Mouse (Mus musculus): ENCODE measurements around the gene Eif4a2. TPM values are rescaled to one million over a fixed set of nuclear protein-coding genes. Genes with fewer than 3 reads are reported as not detected.
A peak's percentile ranks its signal among the peaks of the same experiment; 100 is the strongest.

Eif4a2 gene
- polyA plus RNA-seq, 1 experiment from 2014 or later: 578 TPM

GRCm38 (mm10) chr16:23103841-23104240 is 3.4 kb upstream of the Eif4a2 start:
- no peak for TF ChIP-seq CTCF (IDR thresholded peaks at IDR 0.05)

GRCm38 (mm10) chr16:23106121-23106520 is 1.1 kb upstream of the Eif4a2 start:
- in situ Hi-C loops (cut with MboI; ENCODE audit: low pct_unique_long_range_greater_than_20kb): no loop called here
- CTCF ChIA-PET: no interaction called here
- no peak for ATAC-seq
- DNase-seq (ENCODE audit: low read depth, low spot score): no peak
- no peak for TF ChIP-seq CTCF (IDR thresholded peaks at IDR 0.05)
- POLR2A ChIA-PET: interaction anchor here (1.0 kb wide), 1 partner anchor 10 kb away, joined by 4 read pairs; no protein-coding TSS in a partner anchor
- H3K27me3 ChIP-seq: no peaks in the 10 kb centered on the region

More at GRCm38 (mm10) chr16:23103841-23104240, 3.4 kb upstream of the Eif4a2 start:
- no peak for DNase-seq (ENCODE audit: low read depth, low spot score)
- H3K27me3 ChIP-seq: no peaks in the 10 kb centered on the region
- ATAC-seq: no peak
- in situ Hi-C loops (cut with MboI; ENCODE audit: low pct_unique_long_range_greater_than_20kb): no loop called here
- POLR2A ChIA-PET: interaction anchor here (0.5 kb wide), 1 partner anchor 841 kb away, joined by 4 read pairs; no protein-coding TSS in a partner anchor
- CTCF ChIA-PET: interaction anchor here (1.1 kb wide), 1 partner anchor 16 kb away, joined by 3 read pairs; no protein-coding TSS in a partner anchor

- H3K27me3 ChIP-seq: no peaks in the 10 kb centered on the region
- in situ Hi-C loops (cut with MboI; ENCODE audit: low pct_unique_long_range_greater_than_20kb): no loop called here
- DNase-seq (ENCODE audit: low read depth, low spot score) (peak; percentile 33), ATAC-seq (peak; percentile 84)
- POLR2A ChIA-PET: interaction anchor here (1.2 to 3.9 kb wide), 3 partner anchors 8 to 164 kb away, joined by 3 to 21 read pairs (median 6); partner anchors contain the start of gene Rfc4
- CTCF ChIA-PET: no interaction called here
- no peak for TF ChIP-seq CTCF (IDR thresholded peaks at IDR 0.05)
These were observed 909 bp downstream of the Eif4a2 start for GRCm38 (mm10) chr16:23107946-23108759.

- no peak for TF ChIP-seq CTCF (IDR thresholded peaks at IDR 0.05)
- POLR2A ChIA-PET: interaction anchor here (1.2 to 3.9 kb wide), 2 partner anchors 18 to 163 kb away, joined by 3 to 21 read pairs; partner anchors contain the start of gene Rfc4
- in situ Hi-C loops (cut with MboI; ENCODE audit: low pct_unique_long_range_greater_than_20kb): no loop called here
These were observed 1.7 kb downstream of the Eif4a2 start for GRCm38 (mm10) chr16:23108943-23109342.

GRCm38 (mm10) chr16:23109350-23110280 is 2.4 kb downstream of the Eif4a2 start:
- no peak for ATAC-seq
- CTCF ChIA-PET: interaction anchor here (1.0 kb wide), 1 partner anchor 22 kb away, joined by 3 read pairs; no protein-coding TSS in a partner anchor
- H3K27me3 ChIP-seq: no peaks in the 10 kb centered on the region
- POLR2A ChIA-PET: interaction anchor here (0.6 to 3.9 kb wide), 3 partner anchors 18 to 47 kb away, joined by 3 to 21 read pairs (median 3); partner anchors contain the start of gene Rfc4
- TF ChIP-seq CTCF (IDR thresholded peaks at IDR 0.05): no peak
- no peak for DNase-seq (ENCODE audit: low read depth, low spot score)
- in situ Hi-C loops (cut with MboI; ENCODE audit: low pct_unique_long_range_greater_than_20kb): no loop called here

More at GRCm38 (mm10) chr16:23108943-23109342, 1.7 kb downstream of the Eif4a2 start:
- H3K27me3 ChIP-seq: no peaks in the 10 kb centered on the region
- ATAC-seq (no peak), DNase-seq (ENCODE audit: low read depth, low spot score) (no peak)
- CTCF ChIA-PET: interaction anchor here (1.0 kb wide), 1 partner anchor 23 kb away, joined by 3 read pairs; no protein-coding TSS in a partner anchor

- POLR2A ChIA-PET: no interaction called here
- TF ChIP-seq CTCF (IDR thresholded peaks at IDR 0.05): no peak
- CTCF ChIA-PET: no interaction called here
- in situ Hi-C loops (cut with MboI; ENCODE audit: low pct_unique_long_range_greater_than_20kb): no loop called here
- H3K27me3 ChIP-seq: no peaks in the 10 kb centered on the region
- DNase-seq (ENCODE audit: low read depth, low spot score) (no peak), ATAC-seq (no peak)
These were observed 5.1 kb downstream of the Eif4a2 start for GRCm38 (mm10) chr16:23112348-23112747.

GRCm38 (mm10) chr16:23112861-23113435 is 5.7 kb downstream of the Eif4a2 start:
- CTCF ChIA-PET: no interaction called here
- in situ Hi-C loops (cut with MboI; ENCODE audit: low pct_unique_long_range_greater_than_20kb): no loop called here
- TF ChIP-seq CTCF (IDR thresholded peaks at IDR 0.05): no peak
- DNase-seq (ENCODE audit: low read depth, low spot score): no peak
- ATAC-seq: no peak
- H3K27me3 ChIP-seq: no peaks in the 10 kb centered on the region
- POLR2A ChIA-PET: no interaction called here

GRCm38 (mm10) chr16:23113903-23114302 is 6.7 kb downstream of the Eif4a2 start:
- in situ Hi-C loops (cut with MboI; ENCODE audit: low pct_unique_long_range_greater_than_20kb): no loop called here

GRCm38 (mm10) chr16:23114339-23115171 is 7.3 kb downstream of the Eif4a2 start:
- CTCF ChIA-PET: no interaction called here
- no peak for DNase-seq (ENCODE audit: low read depth, low spot score)
- H3K27me3 ChIP-seq: no peaks in the 10 kb centered on the region
- no peak for TF ChIP-seq CTCF (IDR thresholded peaks at IDR 0.05)
- in situ Hi-C loops (cut with MboI; ENCODE audit: low pct_unique_long_range_greater_than_20kb): no loop called here
- ATAC-seq: peak; percentile 39
- POLR2A ChIA-PET: no interaction called here

More at GRCm38 (mm10) chr16:23113903-23114302, 6.7 kb downstream of the Eif4a2 start:
- ATAC-seq (no peak), DNase-seq (ENCODE audit: low read depth, low spot score) (no peak)
- ChIA-PET CTCF (no interaction called here), POLR2A (no interaction called here)
- H3K27me3 ChIP-seq: no peaks in the 10 kb centered on the region
- TF ChIP-seq CTCF (IDR thresholded peaks at IDR 0.05): no peak
